Mouse (Mus musculus) heart, embryonic 11.5 days (tissue): Measurements from ENCODE around the gene Slc4a4. TPM values are rescaled to one million over a fixed set of nuclear protein-coding genes. Genes with fewer than 3 reads are reported as not detected.

Experiments
- ATAC-seq: fragments of 200-750 bp; cut with Nextera tagmentation; replicated peaks from 2 replicates; pipeline ENCODE4 v1.8.0; 2017; ENCODE audit warnings: moderate library complexity; ENCODE audit not compliant: insufficient number of reproducible peaks, low FRiP score, low TSS enrichment
- H3K27ac ChIP-seq: fragments of 300-500 bp; sonication (generic); 2 replicates; pipeline ENCODE4 v1.5.1; 2014; ENCODE audit warnings: mild to moderate bottlenecking, low read depth, low read length
- H3K27me3 ChIP-seq: fragments of 300-500 bp; sonication (generic); 2 replicates; pipeline ENCODE4 v1.6.1; 2014; ENCODE audit warnings: mild to moderate bottlenecking, low read length, mixed read lengths; ENCODE audit not compliant: control insufficient read depth, insufficient read depth
- H3K36me3 ChIP-seq: fragments of 300-500 bp; sonication (generic); 2 replicates; pipeline ENCODE4 v1.6.1; 2014; ENCODE audit warnings: mild to moderate bottlenecking, low read length, moderate library complexity, mixed read lengths; ENCODE audit not compliant: control insufficient read depth, insufficient read depth
- H3K4me1 ChIP-seq: fragments of 300-500 bp; sonication (generic); 2 replicates; pipeline ENCODE4 v1.6.1; 2014; ENCODE audit warnings: low read length; ENCODE audit not compliant: control insufficient read depth, insufficient read depth
- H3K4me2 ChIP-seq: fragments of 300-500 bp; sonication (generic); 2 replicates; pipeline ENCODE4 v1.6.1; 2014; ENCODE audit warnings: mild to moderate bottlenecking, moderate library complexity
- H3K4me3 ChIP-seq: fragments of 300-500 bp; sonication (generic); 2 replicates; pipeline ENCODE4 v1.5.1; 2014; ENCODE audit warnings: low read depth, low read length
- H3K9ac ChIP-seq: fragments of 300-500 bp; sonication (generic); 2 replicates; pipeline ENCODE4 v1.6.1; 2014; ENCODE audit warnings: mild to moderate bottlenecking, low read depth, low read length, moderate library complexity
- H3K9me3 ChIP-seq: fragments of 300-500 bp; sonication (generic); replicated peaks from 2 replicates; pipeline ENCODE4 v1.6.1; 2016; ENCODE audit warnings: low read length; ENCODE audit not compliant: control insufficient read depth
- WGBS: fragments of 180-500 bp; shearing (Covaris S2); extraction: QIAGEN DNeasy Blood & Tissue Kit; methylation state at CpG from one replicate; pipeline ENCODE4 v1.1.7; 2014; ENCODE audit not compliant: insufficient replicate concordance; 5-methylcytosine and 5-hydroxymethylcytosine counted together
- polyA plus RNA-seq: library from polyadenylated mRNA; unstranded; fragments of >200 nt; fragmentation: Nextera tagmentation; extraction: Ambion mirVana; gene quantifications from 2 replicates; pipeline ENCODE4 v1.2.1, GENCODE M21; 2014

Slc4a4 gene
- polyA plus RNA-seq, 1 experiment from 2014 or later = 3.4 TPM

DNA sequence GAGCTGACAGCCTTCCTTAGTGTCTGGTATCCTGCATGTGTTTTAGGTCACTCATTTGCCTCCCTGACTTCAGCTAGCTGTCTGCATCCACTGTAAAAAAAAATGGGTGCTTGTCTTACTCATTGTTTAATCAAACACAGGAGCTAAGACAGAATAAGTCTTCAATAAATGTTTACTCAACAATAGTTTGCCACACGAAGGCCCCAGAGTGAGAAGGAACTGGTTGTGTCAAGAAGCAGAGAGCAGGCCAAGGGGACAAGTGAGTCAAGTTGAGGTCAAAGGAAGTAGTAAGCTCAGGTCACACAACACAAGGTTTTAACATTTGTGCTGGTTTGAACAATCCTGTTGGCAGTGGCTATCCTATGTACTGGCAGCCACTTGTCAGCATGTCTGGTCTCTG lies 324.4 kb downstream of the Slc4a4 start:
- no peak for ATAC-seq
- H3K4me3 ChIP-seq = no peak overlapping the region
- H3K4me1 ChIP-seq = no peaks in the 10 kb centered on the region
- H3K36me3 ChIP-seq = no peaks in the 10 kb centered on the region
- no peak overlapping the region for H3K9ac ChIP-seq
- H3K9me3 ChIP-seq = no peaks in the 10 kb centered on the region
- no peak overlapping the region for H3K27ac ChIP-seq
- H3K27me3 ChIP-seq = no peaks in the 10 kb centered on the region
- 68% methylated on average over 1 of the region's 1 CpGs for WGBS
- no peak overlapping the region for H3K4me2 ChIP-seq

- H3K4me1 ChIP-seq = no peaks in the 10 kb centered on the region
- no peak overlapping the region for H3K9ac ChIP-seq
- H3K27me3 ChIP-seq = no peaks in the 10 kb centered on the region
- H3K9me3 ChIP-seq = no peaks in the 10 kb centered on the region
- H3K36me3 ChIP-seq = no peaks in the 10 kb centered on the region
- 81% methylated on average over 8 of the region's 8 CpGs for WGBS
- H3K4me3 ChIP-seq = no peak overlapping the region
- H3K27ac ChIP-seq = no peak overlapping the region
- no peak for ATAC-seq
- no peak overlapping the region for H3K4me2 ChIP-seq
These were observed 331.6 kb downstream of the Slc4a4 start for GRCm38 (mm10) chr5:89218222-89218621.

- ATAC-seq = no peak
- WGBS = 80% methylated on average over 6 of the region's 6 CpGs
- H3K4me2 ChIP-seq = no peak overlapping the region
These were observed 332.1 kb downstream of the Slc4a4 start for GRCm38 (mm10) chr5:89218709-89219108.

GRCm38 (mm10) chr5:89221658-89222057 lies 335.0 kb downstream of the Slc4a4 start:
- WGBS = 49% methylated on average over 1 of the region's 1 CpGs
- ATAC-seq = no peak
- no peak overlapping the region for H3K4me2 ChIP-seq

More at GRCm38 (mm10) chr5:89218709-89219108, 332.1 kb downstream of the Slc4a4 start:
- no peak overlapping the region for H3K9ac ChIP-seq
- no peaks in the 10 kb centered on the region for H3K36me3 ChIP-seq
- H3K27ac ChIP-seq = no peak overlapping the region
- no peak overlapping the region for H3K4me3 ChIP-seq
- H3K4me1 ChIP-seq = no peaks in the 10 kb centered on the region
- no peaks in the 10 kb centered on the region for H3K9me3 ChIP-seq
- H3K27me3 ChIP-seq = no peaks in the 10 kb centered on the region

DNA sequence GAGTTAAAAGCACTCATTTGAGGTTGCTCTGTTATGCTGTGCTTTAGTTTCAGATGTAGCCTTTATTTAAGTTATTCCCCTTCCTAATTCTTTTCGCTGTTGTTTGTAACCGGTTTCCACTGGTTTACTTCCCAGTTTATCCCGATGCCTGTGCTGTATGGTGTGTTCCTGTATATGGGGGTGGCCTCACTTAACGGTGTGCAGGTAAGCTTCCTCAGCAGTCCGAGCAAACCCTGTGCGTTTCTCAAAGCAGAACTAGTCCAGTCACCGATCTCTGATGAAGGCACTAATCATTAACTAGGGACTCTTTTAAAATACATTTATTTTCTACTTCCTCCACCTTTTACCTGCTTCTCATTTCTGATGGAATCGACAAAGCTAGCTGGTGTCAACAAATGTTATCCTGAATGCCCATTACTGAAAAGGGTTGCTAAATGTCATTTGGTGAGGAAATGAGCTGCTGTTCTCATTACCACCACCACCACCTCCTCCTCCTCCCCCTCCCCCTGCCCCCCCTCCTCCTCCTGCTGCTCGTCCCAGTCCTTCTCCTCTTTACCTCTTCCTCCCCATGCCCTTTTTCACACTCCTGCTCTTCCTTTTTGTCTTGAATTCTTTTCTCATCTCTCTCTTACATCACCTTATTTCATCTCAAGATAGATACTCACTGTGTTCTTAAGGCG lies 336.6 kb downstream of the Slc4a4 start:
- H3K4me3 ChIP-seq = no peak overlapping the region
- no peaks in the 10 kb centered on the region for H3K36me3 ChIP-seq
- no peak overlapping the region for H3K9ac ChIP-seq
- H3K27ac ChIP-seq = no peak overlapping the region
- no peaks in the 10 kb centered on the region for H3K9me3 ChIP-seq
- ATAC-seq = no peak
- H3K27me3 ChIP-seq = no peaks in the 10 kb centered on the region
- no peak overlapping the region for H3K4me2 ChIP-seq
- H3K4me1 ChIP-seq = no peaks in the 10 kb centered on the region
- WGBS = 51% methylated on average over 10 of the region's 10 CpGs

More at GRCm38 (mm10) chr5:89221658-89222057, 335.0 kb downstream of the Slc4a4 start:
- H3K36me3 ChIP-seq = no peaks in the 10 kb centered on the region
- H3K4me3 ChIP-seq = no peak overlapping the region
- no peak overlapping the region for H3K27ac ChIP-seq
- H3K9ac ChIP-seq = no peak overlapping the region
- H3K9me3 ChIP-seq = no peaks in the 10 kb centered on the region
- H3K4me1 ChIP-seq = no peaks in the 10 kb centered on the region
- H3K27me3 ChIP-seq = no peaks in the 10 kb centered on the region

DNA sequence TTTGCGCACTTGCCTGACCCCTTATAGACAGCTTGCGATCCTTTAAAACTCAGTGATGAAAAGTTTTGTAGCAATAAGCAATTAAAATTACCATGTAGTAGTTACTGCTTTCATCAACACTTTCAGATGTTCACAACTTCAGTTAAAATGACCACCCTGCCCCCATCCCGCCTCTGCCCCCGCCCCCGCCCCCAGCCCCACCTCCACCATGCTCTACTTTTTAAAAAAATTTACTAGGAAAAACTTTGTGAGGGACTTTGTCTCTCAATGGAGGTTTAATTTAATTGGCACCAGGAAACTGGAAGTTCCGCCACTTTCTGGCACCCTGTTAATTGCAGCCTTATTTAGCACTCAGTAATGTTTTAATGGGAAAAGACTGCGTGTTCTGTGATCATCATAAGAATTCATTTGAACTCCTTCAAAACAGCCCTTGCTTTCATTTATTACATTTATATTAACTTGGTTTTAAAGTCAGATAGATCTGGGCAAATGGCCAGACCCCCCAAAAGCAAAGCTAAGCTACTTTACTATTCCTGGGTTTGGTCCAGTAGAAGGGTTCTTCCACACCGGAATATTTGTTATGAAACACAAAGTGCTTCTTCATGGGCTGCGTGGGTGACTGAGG lies 337.2 kb downstream of the Slc4a4 start:
- WGBS = 66% methylated on average over 9 of the region's 9 CpGs
- no peak for ATAC-seq
- H3K4me2 ChIP-seq = no peak overlapping the region

DNA sequence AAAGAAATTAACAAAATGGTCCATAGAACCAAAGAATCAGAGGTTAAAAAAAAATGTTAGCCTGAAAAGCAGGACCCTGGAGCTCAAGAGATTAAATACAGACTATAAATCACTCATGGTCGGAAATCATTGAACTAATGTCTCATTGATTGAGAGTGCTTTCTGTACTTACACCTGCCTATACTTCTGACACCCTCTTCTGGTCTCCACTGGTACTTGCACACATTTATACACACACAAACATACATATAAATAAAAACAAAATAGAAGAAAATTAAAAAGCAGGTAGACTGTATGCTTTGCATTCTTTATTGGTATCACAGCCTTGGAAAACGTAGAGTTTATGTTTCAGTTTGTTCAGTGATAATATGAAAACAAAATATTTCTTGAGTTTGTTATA lies 341.3 kb downstream of the Slc4a4 start:
- 76% methylated on average over 2 of the region's 2 CpGs for WGBS
- Histone ChIP-seq H3K4me3 (no peak overlapping the region), H3K4me1 (no peaks in the 10 kb centered on the region), H3K4me2 (no peak overlapping the region), H3K27ac (no peak overlapping the region), H3K9me3 (no peaks in the 10 kb centered on the region), H3K27me3 (no peaks in the 10 kb centered on the region), H3K36me3 (no peaks in the 10 kb centered on the region), H3K9ac (no peak overlapping the region)
- no peak for ATAC-seq

More for the DNA sequence above, 337.2 kb downstream of the Slc4a4 start:
- H3K27ac ChIP-seq = no peak overlapping the region
- no peaks in the 10 kb centered on the region for H3K9me3 ChIP-seq
- H3K36me3 ChIP-seq = no peaks in the 10 kb centered on the region
- no peaks in the 10 kb centered on the region for H3K4me1 ChIP-seq
- H3K4me3 ChIP-seq = no peak overlapping the region
- no peaks in the 10 kb centered on the region for H3K27me3 ChIP-seq
- no peak overlapping the region for H3K9ac ChIP-seq

DNA sequence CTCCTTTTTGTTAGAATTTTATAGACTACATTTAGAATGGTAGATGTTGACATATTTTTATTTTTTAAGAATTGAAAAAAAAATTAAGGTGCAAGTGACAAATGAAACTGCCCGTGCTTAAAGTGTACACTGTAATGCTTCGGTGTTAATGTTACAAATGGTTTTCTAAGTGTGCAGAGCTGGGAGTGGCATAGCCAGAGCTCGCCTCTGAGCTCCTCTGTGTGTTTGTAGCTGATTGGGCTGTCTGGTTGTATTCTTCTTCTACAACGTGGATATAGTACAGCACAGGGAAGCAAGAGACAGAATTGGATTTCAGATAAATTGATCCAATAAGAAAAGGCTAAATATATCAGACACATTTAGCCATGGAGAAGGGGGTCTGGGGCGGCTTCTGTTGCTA lies 343.0 kb downstream of the Slc4a4 start:
- Histone ChIP-seq H3K4me1 (no peaks in the 10 kb centered on the region), H3K27me3 (no peaks in the 10 kb centered on the region), H3K9ac (no peak overlapping the region), H3K9me3 (no peaks in the 10 kb centered on the region), H3K4me2 (no peak overlapping the region), H3K36me3 (no peaks in the 10 kb centered on the region), H3K4me3 (no peak overlapping the region), H3K27ac (no peak overlapping the region)
- 75% methylated on average over 5 of the region's 5 CpGs for WGBS
- ATAC-seq = no peak

GRCm38 (mm10) chr5:89232313-89232712 lies 345.7 kb downstream of the Slc4a4 start:
- H3K4me3 ChIP-seq = no peak overlapping the region
- H3K4me1 ChIP-seq = no peaks in the 10 kb centered on the region
- ATAC-seq = no peak
- H3K27ac ChIP-seq = no peak overlapping the region
- H3K4me2 ChIP-seq = no peak overlapping the region
- H3K27me3 ChIP-seq = no peaks in the 10 kb centered on the region
- 78% methylated on average over 7 of the region's 7 CpGs for WGBS
- H3K9ac ChIP-seq = no peak overlapping the region
- no peaks in the 10 kb centered on the region for H3K36me3 ChIP-seq
- H3K9me3 ChIP-seq = no peaks in the 10 kb centered on the region
